Mouse (Mus musculus): ENCODE data around the gene Lgals9.

- TF ChIP-seq CTCF (IDR thresholded peaks at IDR 0.05; ENCODE audit: extremely low read depth, insufficient read depth, insufficient read length, insufficient replicate concordance) (no peak), POLR2A (IDR thresholded peaks at IDR 0.05; ENCODE audit: low read depth, low read length) (no peak)
Observed at GRCm38 (mm10) chr11:79015660-79016215, 31.0 kb upstream of the Lgals9 start.
